Mouse (Mus musculus): ENCODE results near the gene Slc38a10.
A peak's percentile ranks its signal among the peaks of the same experiment; 100 is the strongest.

Slc38a10 gene

DNA sequence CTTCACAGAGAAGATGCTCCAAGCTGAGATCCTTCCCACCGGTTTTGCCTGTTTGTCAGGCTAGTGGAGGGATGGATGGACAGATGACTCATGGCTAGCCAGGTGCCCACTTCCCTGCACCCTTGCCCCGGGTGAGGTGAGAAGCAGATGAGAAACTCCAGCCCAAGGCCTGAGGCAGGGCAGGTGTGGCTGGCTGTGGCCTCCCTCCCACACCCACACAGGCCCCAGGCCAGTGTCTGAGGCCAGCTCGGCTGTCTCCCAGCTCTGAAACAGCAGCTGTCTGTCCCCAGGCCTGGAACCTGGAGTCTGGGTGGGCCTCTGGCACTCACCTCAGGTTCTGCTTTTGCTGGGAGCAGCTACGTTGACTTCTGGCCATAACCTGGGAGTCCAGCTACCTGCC is 24.8 kb upstream of the Slc38a10 start:
- no peak for DNase-seq

DNA sequence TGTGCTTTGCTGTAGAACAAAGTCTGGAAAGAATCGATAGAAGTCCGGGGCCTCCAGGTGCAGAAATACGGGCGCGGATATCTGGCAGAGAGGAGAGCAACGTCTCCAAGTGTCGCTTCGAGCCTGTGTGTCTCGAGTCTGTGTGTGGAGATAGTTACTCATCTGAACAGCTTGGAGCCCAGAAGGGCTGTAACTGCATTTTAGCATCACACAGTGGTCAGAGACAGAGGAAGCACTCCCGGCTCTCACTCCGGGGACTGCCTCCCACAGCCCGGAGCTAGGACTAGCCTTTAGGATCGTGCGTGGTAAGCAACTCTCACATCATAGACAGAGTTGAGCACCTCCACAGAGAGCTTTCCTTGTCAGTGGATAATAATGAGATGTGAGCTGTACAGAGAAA is 22.1 kb upstream of the Slc38a10 start:
- DNase-seq, result no peak

DNA sequence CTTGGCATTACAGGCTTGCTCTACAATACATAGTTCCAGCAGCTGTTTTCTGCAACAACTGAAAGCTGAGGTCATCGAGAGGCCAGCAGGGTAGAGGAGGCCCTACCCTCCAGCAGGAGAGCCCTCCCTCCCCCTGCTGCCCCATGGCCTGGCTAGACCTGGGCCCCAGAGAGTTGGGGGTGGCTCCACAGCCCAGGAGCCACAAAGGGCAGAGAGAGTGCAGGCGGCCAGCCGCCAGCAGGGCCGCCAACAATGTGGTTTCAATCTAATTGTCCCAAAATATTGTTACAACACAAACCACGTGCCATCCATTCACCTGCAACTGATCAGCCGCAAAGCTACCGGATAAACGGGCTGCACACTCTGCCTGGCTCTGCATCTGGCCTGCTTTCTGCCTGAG is 20.0 kb upstream of the Slc38a10 start:
- no peak for DNase-seq

DNA sequence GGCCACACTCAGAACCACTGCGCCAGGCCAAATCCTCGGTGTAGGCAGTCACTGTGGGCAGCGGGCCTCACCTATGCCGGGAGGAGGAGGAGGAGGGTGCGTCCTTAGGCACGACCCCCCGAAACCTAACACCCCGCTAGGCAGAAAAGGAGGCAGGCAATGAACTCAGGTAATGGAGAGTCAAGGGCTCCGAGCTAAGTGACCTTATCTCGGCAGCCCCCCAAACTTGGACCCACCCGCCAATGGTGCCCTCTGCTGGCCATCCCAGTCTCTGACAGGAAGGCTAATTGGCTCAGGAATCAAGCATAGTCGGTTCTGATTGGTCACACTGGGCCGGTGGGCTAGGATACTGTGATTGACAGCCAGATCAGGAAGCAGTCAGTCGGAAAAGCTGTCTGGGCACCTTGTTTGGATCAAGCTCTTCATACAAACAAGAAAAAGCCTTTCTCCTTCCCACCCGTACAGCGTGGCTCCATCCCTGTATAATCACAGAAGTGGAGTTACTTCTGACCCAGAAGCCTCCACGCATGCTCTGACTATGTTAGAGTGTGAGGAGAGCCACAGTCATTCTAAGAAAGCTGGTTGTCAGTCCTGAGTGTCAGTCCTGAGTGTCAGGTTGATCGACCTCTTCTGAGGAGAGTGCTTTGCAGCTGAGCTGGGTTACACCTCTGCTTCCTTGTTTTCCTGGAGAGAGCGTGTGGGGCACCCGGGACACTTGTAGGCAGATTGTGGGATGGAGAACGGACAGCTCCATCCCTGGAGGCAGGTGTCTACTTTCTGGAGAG is 18.3 kb upstream of the Slc38a10 start:
- peak; percentile 75 to 79 for DNase-seq

DNA sequence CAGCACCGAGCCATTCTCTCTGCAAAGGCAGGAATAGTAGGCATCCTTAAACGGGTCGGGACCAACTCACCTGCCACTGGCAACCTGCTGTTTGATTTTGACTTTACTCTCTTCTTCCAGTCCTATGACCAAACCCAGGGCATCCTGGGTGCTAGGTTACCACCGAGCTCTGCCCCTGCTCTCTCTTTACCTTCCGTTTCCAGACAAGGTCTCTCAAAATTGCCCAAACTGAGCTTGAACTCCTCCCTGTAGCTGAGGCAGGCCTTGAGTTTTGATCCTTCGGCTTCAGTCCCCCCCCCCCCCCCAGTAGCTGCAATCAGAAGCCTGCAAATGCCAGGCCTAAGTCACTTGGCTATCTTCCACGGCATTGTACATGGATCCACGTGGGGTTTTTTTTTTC is 17.4 kb upstream of the Slc38a10 start:
- DNase-seq, result no peak

DNA sequence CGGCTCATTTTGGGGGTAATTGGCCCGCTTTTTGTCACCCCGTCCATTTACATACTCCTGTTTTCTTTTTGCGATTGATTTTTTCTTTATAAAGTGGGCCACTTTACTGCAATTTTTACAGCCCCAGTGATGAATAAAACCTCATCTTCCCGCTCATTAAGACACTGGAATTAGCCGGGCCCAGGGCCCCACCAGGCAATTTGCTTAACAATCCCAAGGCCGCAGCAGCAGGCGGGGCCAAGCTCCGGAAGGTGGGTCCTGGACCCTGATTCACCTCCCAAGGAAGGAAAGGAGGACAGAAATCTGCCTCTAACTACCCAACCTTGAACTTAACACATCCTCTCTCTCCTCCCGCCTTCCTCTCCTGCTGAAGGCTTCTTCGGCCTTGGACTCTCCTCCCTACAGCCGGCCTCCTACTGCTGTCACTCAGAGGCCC is 16.8 kb upstream of the Slc38a10 start:
- DNase-seq, result no peak

DNA sequence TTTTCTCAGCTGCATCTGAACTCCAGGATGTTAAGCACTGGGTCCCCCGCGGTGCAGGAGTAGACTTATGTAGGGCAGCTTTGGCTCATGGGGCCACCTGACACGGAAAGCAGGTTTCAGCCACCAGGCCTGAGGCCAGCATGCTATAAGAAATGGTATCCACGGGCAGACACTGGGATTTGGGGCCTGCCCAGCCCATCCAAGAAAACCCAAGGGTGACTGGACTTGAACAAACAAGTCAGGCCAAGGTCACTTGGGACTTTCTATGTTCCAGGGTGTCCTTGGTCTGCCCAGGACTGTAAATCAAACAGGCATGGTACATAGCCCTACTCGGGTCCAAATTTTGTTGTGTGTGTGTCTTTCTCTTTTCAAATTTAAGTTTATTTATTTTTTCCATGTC is 15.9 kb upstream of the Slc38a10 start:
- DNase-seq, result peak in 1 of 2 experiments; percentile 58

DNA sequence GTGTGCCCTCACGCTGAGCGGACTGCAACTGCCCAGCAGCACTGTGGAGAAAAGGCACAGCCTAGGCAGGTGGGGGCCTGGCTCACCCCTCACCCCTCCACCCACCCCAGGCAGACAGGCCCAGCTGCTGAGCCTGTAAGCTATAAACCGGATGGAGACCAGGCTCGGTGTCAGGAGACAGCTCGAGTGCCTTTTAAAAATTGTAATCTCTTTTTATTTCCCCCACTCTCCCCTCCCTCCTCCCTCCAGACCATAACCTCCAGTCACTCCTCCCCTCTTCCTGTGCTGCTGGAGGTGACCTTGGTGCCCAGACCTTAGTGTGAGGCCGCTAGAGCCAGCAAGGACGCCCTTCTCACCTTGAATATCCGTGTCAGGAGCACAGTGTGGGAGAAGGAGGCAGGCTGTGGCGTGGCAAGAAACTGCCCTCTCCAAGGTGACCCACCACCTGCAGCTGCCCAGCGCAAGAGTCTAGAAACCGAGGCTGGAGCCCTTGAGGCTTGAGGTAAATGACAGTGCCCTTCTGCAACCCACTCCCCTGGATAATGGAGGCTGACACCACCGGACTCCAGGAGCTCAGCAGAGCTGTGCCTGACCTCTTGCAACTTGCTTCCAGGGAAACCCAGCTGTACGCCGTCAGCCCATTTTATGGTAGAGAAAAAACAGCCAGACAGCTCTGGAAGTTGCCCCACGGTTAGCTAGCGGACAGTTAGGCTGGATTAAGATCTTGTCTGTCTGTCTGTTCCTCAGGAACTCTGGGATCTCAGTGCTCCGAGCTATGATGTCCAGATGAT is 13.5 kb upstream of the Slc38a10 start:
- DNase-seq, result peak; percentile 59 to 88

DNA sequence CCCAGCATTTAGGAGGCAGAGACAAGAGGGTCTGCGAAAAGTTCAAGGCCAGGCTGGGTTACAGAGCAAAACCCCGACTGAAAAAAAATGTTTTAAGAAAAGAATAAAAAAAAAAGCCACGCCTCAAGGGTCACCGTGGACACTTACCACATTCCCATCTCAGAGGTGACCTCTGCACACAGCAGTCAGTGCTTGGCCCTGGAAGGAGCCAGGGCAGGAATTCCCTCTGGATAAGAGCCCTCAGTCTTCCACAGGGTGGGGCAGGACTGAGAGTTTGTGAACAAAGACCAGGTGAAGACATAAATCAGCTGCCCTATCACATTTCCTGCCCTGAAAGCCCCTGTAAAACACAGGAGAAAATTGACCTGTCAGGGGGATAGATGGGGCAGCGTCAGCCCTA is 12.9 kb upstream of the Slc38a10 start:
- DNase-seq, result no peak

DNA sequence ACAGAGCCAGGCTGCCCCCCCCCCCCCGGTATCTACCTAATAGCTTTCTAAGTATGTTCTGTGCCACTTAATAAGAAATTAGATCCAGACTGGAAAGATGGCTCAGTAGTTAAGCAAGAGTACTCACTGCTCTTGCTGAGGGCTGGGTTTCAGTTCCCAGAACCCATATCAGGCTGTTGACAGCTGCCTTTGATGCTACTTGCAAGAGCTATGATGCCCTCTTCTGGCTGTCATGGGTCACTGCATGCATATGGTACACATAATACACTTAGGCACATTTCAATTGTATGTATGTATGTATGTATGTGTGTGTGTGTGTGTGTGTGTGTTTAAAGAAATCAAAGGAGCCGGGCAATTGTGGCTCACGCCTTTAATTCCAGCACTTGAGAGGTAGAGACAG is 12.1 kb upstream of the Slc38a10 start:
- DNase-seq, result no peak

DNA sequence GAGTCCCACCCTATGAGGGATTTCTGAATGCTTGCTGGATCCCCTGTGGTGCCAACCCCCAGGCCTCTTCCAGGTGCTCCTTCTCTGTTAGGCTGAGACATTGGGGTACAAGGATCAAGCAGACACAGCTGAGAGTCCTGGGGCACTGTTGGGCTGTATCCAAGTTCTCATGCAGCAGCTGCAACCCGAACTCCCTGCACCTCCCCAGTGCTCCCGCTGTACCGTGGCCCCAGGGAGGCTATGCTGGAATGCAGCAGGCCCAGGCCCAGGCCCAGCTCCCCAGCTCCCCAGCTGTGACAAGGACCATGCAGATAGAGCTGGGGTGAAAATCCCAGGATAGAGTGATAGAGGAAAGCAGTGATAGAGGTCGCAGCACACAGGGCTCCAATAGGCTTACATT is 10.1 kb upstream of the Slc38a10 start:
- peak in 1 of 2 experiments; percentile 63 for DNase-seq

DNA sequence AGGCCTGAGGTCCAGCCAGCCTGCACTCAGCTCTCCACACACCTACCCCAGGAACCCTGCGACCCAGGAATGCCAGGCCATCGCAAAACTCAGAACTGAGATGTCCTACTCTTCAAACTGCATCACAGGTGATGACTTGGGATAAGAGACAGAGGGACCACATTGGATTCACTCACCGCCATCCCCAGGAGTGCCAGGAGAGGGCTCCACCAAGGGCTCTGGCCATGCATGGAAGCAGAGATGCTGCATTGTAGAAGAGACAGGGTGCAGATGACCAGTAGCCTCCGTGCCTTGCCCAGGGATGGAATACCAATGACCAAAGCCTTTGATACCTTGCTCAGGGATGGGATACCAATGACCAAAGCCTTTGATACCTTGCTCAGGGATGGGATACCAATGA is 9.3 kb upstream of the Slc38a10 start:
- peak in 1 of 2 experiments; percentile 64 for DNase-seq

DNA sequence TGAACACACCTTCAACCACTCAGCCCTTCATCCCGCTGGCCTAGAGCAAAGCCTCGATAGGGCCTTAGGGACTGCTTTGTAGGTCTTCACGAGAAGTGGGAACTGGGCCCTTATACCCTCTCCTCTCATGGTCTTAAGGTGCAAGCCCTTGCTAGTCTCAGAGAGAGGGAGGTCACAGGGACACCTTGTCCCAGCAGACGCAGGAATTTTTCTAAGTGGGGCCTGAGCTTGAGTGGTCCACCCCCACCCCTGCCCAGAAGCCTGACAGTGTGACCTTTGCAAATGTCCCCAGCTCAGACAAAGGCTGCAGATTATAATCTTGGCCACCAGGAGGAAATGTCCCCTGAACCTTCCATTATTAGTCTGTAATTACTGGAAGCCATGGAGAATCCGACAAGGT is 8.5 kb upstream of the Slc38a10 start:
- no peak for DNase-seq

DNA sequence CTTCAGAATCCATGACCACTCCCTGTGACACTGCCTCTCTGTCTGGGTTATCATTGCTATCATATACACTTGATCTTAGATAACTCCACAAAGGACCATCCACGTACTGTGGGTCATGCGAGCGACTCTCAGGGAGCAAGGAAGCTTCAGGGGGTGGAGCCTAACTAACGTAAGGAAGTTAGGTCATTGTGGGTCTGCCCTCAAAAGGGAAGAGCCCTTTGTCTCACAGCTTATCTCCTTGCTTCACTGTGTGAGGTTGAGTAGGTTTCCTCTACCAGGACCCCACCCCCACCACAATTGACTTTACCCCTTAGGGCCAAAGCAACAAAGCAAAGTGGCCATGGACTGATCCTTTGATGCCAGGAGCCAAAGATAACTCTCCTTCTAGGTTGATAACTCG is 7.7 kb upstream of the Slc38a10 start:
- no peak for DNase-seq

DNA sequence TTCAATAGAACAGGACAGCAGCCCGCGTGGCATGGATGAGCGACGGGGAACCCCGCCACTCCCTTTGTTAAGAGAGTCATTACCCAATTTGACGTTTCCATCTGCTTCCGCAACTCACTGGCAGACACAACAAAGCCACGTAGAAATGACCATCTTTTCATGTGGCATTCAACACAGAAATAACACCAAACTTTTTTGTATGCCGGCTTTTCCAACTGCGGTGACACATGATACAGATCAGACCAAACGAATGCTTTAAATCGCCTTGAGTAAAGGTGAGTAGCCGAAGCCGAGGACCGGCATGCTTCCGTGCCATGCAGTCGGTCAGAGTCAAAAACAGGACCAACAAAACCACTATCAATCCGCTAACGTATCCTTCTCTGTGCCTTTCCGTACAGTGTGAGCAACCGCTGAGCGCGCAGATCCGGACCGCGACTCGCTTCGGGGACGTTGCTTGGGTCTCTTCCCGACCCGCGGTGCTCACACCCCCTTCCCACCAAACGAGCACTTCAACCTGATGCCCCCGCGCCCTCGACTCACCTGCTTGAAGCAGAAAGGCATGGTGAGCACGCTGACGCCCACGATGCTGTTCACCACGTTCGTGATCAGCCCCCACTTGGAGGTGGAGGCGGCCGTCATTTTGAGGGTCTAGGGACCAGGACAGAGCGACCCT is 570 bp downstream of the Slc38a10 start:
- DNase-seq, result peak in 1 of 2 experiments; percentile 29

DNA sequence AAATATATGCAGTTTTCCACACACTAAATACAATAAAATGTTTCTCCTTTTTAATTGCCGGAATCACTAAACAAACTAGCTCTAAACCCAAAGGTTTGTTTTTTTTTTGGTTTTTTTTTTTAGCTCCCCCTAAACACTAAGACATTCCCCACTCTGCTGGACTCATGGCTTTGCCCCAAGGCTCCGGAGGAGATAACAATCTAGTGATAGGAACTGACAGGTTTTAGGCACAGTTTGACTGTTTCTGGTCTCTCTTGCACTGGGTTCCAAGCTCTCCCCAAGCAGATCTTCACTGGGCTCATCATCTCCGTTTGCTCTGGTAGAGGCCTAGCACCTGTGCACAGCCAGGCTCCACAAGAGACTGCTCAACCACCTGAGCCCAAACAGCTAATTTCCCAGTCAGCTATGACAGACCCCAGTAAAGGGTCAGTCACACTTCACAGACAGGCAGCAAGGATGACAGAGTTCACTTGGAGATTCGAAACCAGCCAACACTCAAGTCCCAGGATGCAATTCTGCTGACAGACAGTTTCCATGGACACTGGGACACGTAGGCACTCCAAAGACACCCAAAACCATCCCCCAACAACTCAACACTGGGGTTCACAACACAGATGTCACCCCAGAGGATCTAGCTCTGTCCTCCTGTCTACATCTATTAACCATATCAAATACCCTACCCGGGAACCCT is 1.5 kb downstream of the Slc38a10 start:
- DNase-seq, result peak in 1 of 2 experiments; percentile 56

DNA sequence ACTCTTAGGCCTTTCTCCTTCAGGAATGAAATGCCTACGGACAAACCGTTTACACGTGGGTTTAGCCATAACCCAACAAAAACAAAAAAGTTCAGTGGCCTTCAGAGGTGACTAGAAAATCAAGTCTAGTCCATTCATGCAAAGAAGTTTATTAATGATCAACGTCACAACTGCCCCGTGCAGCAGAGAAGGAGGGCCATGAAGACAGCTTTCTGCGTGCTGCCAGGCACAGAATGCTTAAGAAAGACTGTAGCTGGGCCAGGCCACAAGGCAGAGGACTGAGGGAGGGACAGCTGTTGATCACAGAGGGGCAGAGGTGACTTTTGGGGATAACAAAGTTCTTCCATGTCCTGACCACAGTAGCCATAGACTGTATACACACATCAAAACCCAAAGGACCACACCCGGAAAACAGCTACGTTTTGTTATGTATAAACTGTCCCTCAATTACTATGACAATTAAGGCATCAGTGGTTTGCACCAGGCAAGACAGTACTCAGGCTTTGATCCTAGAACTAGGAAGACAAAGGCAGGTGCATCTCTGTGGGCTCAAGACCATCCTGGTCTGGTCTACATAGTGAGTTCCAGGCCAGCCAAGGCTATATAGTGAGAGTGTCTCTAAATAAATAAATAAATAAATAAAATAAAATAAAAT is 2.8 kb downstream of the Slc38a10 start:
- peak; percentile 57 to 78 for DNase-seq

DNA sequence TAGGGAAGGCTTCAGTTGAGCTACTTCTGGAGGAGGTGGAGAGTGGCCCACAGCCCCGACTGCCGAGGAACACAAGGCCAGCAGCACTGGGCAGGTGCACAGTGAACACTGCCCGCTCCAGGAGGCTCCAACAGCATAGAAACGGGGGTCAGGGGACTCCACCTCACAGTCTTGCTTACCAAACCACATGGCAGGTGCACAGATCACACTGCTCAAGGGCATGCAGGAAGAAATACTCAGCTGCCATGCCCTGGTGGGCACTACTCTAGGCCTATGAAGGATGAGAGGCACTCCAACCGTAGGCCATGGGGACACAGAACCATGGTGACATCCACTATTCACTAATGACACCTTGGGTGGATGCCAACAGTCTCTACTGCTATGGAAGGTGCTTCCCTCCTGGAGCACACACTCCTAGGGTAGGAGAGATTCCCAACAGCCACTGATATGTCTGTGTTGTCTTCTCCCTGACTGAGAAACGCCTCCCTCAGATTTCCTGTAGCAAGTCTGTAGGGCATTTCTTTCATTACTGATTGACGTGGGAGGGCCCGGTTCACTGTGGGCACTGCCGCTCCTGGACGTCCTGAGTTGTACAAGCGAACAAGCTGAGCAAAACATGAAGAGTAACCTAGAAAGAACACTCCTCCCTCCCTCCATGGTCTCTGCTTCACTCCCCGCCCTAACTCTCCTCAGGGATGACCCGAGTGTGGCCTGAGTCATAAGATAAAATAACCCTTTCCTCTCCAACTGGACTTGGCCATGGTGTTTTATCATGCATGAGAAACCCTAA is 7.2 kb downstream of the Slc38a10 start:
- DNase-seq, result peak; percentile 71 to 90

DNA sequence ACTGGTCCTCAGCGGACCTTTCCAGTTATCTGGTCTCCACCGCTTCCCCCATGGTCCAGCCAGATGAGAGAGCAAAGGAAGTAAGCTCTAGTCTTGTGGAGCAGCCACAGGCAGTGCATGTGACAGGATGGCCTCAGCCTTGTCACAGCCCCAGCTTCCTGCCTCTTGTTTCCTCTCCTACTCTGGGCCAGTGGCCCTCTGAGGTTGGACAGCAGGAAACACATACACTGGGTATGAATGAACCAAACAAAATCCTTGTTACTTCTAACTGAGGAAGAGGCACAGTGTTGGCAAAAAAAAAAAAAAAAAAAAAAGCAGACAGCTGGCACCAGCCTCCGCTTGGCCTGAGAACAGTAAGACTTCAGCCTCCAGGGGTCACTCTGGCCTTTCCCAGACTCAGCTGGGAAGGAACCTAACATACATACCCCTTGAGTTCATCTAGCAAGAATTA is 8.5 kb downstream of the Slc38a10 start:
- peak; percentile 77 to 91 for DNase-seq

DNA sequence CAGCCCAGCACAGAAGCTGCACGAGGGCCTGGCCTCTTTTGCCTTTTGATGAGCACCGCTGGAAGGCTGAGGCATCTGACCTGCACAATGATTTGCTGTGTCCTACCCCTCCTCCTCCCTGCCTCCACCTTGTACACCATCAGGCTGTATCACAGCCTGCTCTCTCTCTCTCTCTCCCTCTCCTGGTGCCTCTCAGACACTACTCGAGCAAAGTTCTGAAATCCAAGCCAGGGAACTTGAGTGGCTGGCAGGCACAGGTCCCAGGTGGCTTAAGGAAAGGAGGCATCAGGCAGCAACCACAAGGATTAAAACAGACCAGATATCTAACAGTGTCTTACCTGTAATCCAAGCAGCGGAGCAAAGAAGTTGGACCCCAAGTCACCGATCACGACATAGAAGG is 10.9 kb downstream of the Slc38a10 start:
- DNase-seq, result no peak

DNA sequence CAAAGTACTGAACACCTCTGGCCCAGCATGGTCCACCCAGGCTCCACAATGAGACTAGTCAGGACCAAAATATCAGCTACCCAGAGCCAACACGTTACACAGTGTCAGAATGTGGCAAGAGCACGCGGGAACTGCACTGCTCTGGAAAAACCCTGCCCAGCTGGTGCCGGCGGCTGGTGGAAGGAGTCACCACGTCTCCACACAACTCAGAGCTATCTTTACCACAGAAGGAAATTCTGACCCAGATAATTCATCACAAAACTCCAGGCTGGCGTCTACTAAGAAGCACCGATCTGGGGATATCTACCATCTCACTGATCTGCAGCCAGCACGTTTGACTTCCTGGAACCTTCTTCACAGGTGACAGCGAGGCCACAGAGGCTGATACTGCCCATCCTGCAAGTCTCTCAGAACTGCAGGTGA is 11.8 kb downstream of the Slc38a10 start:
- DNase-seq, result peak in 1 of 2 experiments; percentile 55

All from kidney, postnatal 25 days (tissue).